Mouse (Mus musculus): ENCODE measurements at regions not wholly inside any gene's neighbourhood (a gene's known extent, or its start where the extent isn't known, plus 50 kb on each side); places are given as distances from the start of the nearest gene placed in this dataset.

DNA sequence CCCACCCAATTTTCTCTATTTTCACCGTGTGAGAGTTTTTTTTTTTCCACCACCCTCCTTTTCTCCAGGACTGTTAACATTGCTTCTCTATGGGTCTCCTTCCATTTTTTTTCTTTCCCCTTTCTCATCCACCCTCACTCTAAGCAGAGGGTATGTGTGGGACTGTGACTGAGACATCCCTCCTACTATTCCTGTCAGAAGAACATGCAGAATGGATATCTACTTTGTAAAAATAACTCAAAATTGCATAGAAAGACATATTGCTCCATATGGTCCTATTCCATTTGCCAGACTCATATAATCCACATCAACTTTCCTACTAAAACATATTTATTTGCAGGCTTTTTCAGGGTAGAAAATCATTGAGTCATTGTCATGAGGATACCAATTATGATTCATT lies 135.3 kb upstream of the Pabpc4l start:
- H3K36me3 ChIP-seq: no peaks in the 10 kb centered on the region
- 86% methylated on average over 1 of the region's 1 CpGs for WGBS
- no peak for ATAC-seq (ENCODE audit: insufficient number of reproducible peaks, low FRiP score, low TSS enrichment, low read depth)
- no peak overlapping the region for H3K9ac ChIP-seq
- H3K27ac ChIP-seq (replicated peaks): no peak overlapping the region
- H3K27me3 ChIP-seq: no peaks in the 10 kb centered on the region
- no peak overlapping the region for H3K4me2 ChIP-seq (replicated peaks)
- no peaks in the 10 kb centered on the region for H3K9me3 ChIP-seq (replicated peaks)
- no peaks in the 10 kb centered on the region for H3K4me1 ChIP-seq
- H3K4me3 ChIP-seq (replicated peaks): no peak overlapping the region

- H3K36me3 ChIP-seq: no peaks in the 10 kb centered on the region
- no peak overlapping the region for H3K27ac ChIP-seq (replicated peaks)
- ATAC-seq (ENCODE audit: insufficient number of reproducible peaks, low FRiP score, low TSS enrichment, low read depth): no peak
- H3K27me3 ChIP-seq: no peaks in the 10 kb centered on the region
- no peaks in the 10 kb centered on the region for H3K4me1 ChIP-seq
- 20% methylated on average over 6 of the region's 6 CpGs for WGBS
- no peak overlapping the region for H3K9ac ChIP-seq
- H3K4me3 ChIP-seq (replicated peaks): no peak overlapping the region
- no peak overlapping the region for H3K4me2 ChIP-seq (replicated peaks)
- H3K9me3 ChIP-seq (replicated peaks): no peaks in the 10 kb centered on the region
These were observed 118.7 kb upstream of the Pabpc4l start for GRCm38 (mm10) chr3:46566636-46567235.

DNA sequence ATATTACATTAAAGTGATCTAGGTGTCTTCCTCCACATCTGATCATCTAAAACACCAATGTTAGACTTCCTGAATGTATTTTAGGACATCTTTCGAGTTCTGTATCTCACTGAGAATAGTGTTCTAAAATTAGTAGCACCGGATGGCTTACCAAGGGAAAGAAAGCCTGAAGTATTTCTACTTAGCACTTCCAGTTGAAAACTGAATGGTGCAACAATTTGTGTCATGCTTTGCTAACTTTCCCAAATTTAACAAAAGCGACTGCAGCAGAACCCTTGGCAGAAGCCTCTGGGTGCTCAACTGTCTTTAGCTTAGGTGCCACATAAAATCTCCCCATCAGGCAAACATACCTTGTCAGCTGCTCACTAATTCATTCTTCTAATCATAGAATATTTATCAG lies 105.6 kb upstream of the Pabpc4l start:
- Histone ChIP-seq H3K4me2 (replicated peaks) (no peak overlapping the region), H3K36me3 (no peaks in the 10 kb centered on the region), H3K4me3 (replicated peaks) (no peak overlapping the region), H3K27ac (replicated peaks) (no peak overlapping the region), H3K9ac (no peak overlapping the region), H3K9me3 (replicated peaks) (no peaks in the 10 kb centered on the region), H3K4me1 (no peaks in the 10 kb centered on the region), H3K27me3 (no peaks in the 10 kb centered on the region)
- ATAC-seq (ENCODE audit: insufficient number of reproducible peaks, low FRiP score, low TSS enrichment, low read depth): no peak
- WGBS: 81% methylated on average over 3 of the region's 3 CpGs

DNA sequence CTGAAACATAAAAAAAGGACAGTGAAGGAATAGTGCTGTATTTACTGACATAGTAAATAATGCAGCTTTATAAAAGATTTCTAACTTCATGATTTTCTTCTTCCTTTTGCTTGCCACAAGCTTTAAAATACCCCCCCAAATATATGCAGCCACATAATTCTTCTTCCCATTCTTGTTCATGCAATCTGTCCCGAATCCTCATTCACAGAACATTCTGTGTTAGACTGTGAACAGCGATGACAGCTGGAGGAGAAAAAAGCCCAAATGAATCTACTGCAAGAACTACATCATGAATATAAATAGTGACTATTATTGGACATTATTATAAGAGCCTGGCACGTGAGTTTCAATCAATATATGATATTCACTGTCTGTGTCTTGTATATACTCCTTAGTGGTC lies 90.6 kb upstream of the Pabpc4l start:
- Histone ChIP-seq H3K4me2 (replicated peaks) (no peak overlapping the region), H3K4me3 (replicated peaks) (no peak overlapping the region), H3K36me3 (no peaks in the 10 kb centered on the region), H3K27me3 (no peaks in the 10 kb centered on the region), H3K9me3 (replicated peaks) (no peaks in the 10 kb centered on the region), H3K4me1 (no peaks in the 10 kb centered on the region), H3K27ac (replicated peaks) (no peak overlapping the region), H3K9ac (no peak overlapping the region)
- ATAC-seq (ENCODE audit: insufficient number of reproducible peaks, low FRiP score, low TSS enrichment, low read depth): no peak
- WGBS: 87% methylated on average over 3 of the region's 3 CpGs

GRCm38 (mm10) chr3:46511157-46511556 lies 63.1 kb upstream of the Pabpc4l start:
- Histone ChIP-seq H3K9ac (no peak overlapping the region), H3K9me3 (replicated peaks) (no peaks in the 10 kb centered on the region), H3K27ac (replicated peaks) (no peak overlapping the region), H3K4me3 (replicated peaks) (no peak overlapping the region), H3K4me2 (replicated peaks) (no peak overlapping the region), H3K4me1 (no peaks in the 10 kb centered on the region), H3K36me3 (no peaks in the 10 kb centered on the region), H3K27me3 (no peaks in the 10 kb centered on the region)
- 67% methylated on average over 1 of the region's 1 CpGs for WGBS
- no peak for ATAC-seq (ENCODE audit: insufficient number of reproducible peaks, low FRiP score, low TSS enrichment, low read depth)

- H3K9me3 ChIP-seq (replicated peaks): no peaks in the 10 kb centered on the region
These were observed 55.7 kb upstream of the Pabpc4l start for GRCm38 (mm10) chr3:46503713-46504112.

More at GRCm38 (mm10) chr3:46503713-46504112, 55.7 kb upstream of the Pabpc4l start:
- 0 out of 2 replicates have a peak, but pooled peaks have one; percentile 54 for ATAC-seq (ENCODE audit: insufficient number of reproducible peaks, low FRiP score, low TSS enrichment, low read depth)
- Histone ChIP-seq H3K27ac (replicated peaks) (no peak overlapping the region), H3K9ac (no peak overlapping the region), H3K4me1 (no peaks in the 10 kb centered on the region), H3K36me3 (no peaks in the 10 kb centered on the region), H3K27me3 (no peaks in the 10 kb centered on the region), H3K4me2 (replicated peaks) (no peak overlapping the region), H3K4me3 (replicated peaks) (no peak overlapping the region)
- 34% methylated on average over 3 of the region's 3 CpGs for WGBS
